In genomic region chr7:43606896-43607742, GRCm38 (mm10) we compare ENCODE assay signal across 8 mouse cellular contexts. TPM values are rescaled to one million over a fixed set of nuclear protein-coding genes. Genes with fewer than 3 reads are reported as not detected.
DNase-seq lines count a peak whose midpoint lies in the region; ATAC-seq lines count a peak whose summit lies in the region.

Gene Zfp819 (plus strand): TSS chr7:43607169.

- H3K4me3 ChIP-seq in hindbrain, embryonic 15.5 days, result peak within 1 kb of the TSS; percentile 41
- H3K4me3 ChIP-seq in lung, embryonic 16.5 days (ENCODE audit: low read length), result peak within 1 kb of the TSS; percentile 42

- ATAC-seq in hindbrain, embryonic 15.5 days (ENCODE audit: low FRiP score, low read depth), result peak; percentile 93
- ATAC-seq in lung, embryonic 16.5 days (ENCODE audit: low read depth), result peak; percentile 92

- WGBS in hindbrain, embryonic 15.5 days, result 14% methylated on average over 41 of the region's 41 CpGs
- 12% methylated on average over 41 of the region's 41 CpGs for WGBS in lung, embryonic 16.5 days

- no peak within 1 kb of the TSS for H3K27ac ChIP-seq in hindbrain, embryonic 15.5 days (replicated peaks)
- no peak within 1 kb of the TSS for H3K27ac ChIP-seq in lung, embryonic 16.5 days (ENCODE audit: low read length)

- H3K36me3 ChIP-seq in hindbrain, embryonic 15.5 days, result no peaks in the 10 kb centered on the region
- no peaks in the 10 kb centered on the region for H3K36me3 ChIP-seq in lung, embryonic 16.5 days (ENCODE audit: control insufficient read depth, insufficient read depth, low read length)

- H3K27me3 ChIP-seq in hindbrain, embryonic 15.5 days, result no peaks in the 10 kb centered on the region
- no peaks in the 10 kb centered on the region for H3K27me3 ChIP-seq in lung, embryonic 16.5 days (ENCODE audit: control insufficient read depth, insufficient read depth, low read depth, low read length)

- H3K9me3 ChIP-seq in hindbrain, embryonic 15.5 days, result no peaks in the 10 kb centered on the region
- H3K9me3 ChIP-seq in lung, embryonic 16.5 days (ENCODE audit: control insufficient read depth, low read length), result no peaks in the 10 kb centered on the region

- peak within 1 kb of the TSS; percentile 76 for H3K4me2 ChIP-seq in hindbrain, embryonic 15.5 days
- peak within 1 kb of the TSS; percentile 79 for H3K4me2 ChIP-seq in lung, embryonic 16.5 days (ENCODE audit: low read depth, low read length)

- H3K9ac ChIP-seq in hindbrain, embryonic 15.5 days, result peak within 1 kb of the TSS; percentile 30
- no peak within 1 kb of the TSS for H3K9ac ChIP-seq in lung, embryonic 16.5 days (ENCODE audit: low read length)

- H3K4me1 ChIP-seq in hindbrain, embryonic 15.5 days (replicated peaks), result 0 out of 2 replicates have a peak, but pooled peaks cover 5% of the 10 kb centered on the region
- peaks cover 3% of the 10 kb centered on the region; the same call in 1 of the 2 replicates for H3K4me1 ChIP-seq in lung, embryonic 16.5 days (replicated peaks; ENCODE audit: control insufficient read depth, insufficient read depth, low read length)

- peak; percentile 60 for DNase-seq in Muller cell, postnatal 12 days (ENCODE audit: inconsistent ontology term)
- peak; percentile 3 for DNase-seq in c-Kit-positive CD71-positive TER-119-positive erythroid progenitor cells, embryonic 14.5 days (ENCODE audit: low spot score)
- peak; percentile 56 to 82 for DNase-seq in frontal cortex, postnatal 36 days (ENCODE audit: low spot score in 2 of 2)
- DNase-seq in layer of hippocampus, postnatal 14 days (ENCODE audit: low spot score in 2 of 2), result peak; percentile 58 to 80
- peak; percentile 42 for DNase-seq in ovary, adult 18-20 months (ENCODE audit: low spot score)
- peak; percentile 27 to 42 for DNase-seq in thymus, postnatal 36 days

RNA-seq across cellular contexts. Expression of gene Zfp819, which starts in this region (rescaled TPM):
- 0.47 and 0.54 TPM in 2 replicates for polyA plus RNA-seq in hindbrain, embryonic 15.5 days (2015; fragmentation: Nextera tagmentation; extraction: Ambion mirVana)
- total RNA-seq in layer of hippocampus, postnatal 14 days (2021), result under 1 TPM in 1 of 2 experiments, not detected in 1; 0.39 TPM
- 0.41 and 0.80 TPM in 2 replicates for polyA plus RNA-seq in lung, embryonic 16.5 days (2015; fragmentation: Nextera tagmentation; extraction: Ambion mirVana)

Comparison
In these comparisons a context has a peak if more than half of its experiments do, and no peak if none do; other contexts are left out.
1. Peak in ATAC-seq, H3K4me3 ChIP-seq, H3K9ac ChIP-seq and H3K4me2 ChIP-seq in hindbrain, embryonic 15.5 days; RNA of the gene not detected or under 1 TPM.
2. Peak in DNase-seq in layer of hippocampus, postnatal 14 days; RNA of the gene not detected or under 1 TPM.
3. Peak in ATAC-seq, H3K4me3 ChIP-seq and H3K4me2 ChIP-seq in lung, embryonic 16.5 days; RNA of the gene not detected or under 1 TPM.
4. DNase-seq: peak in every context shown above with its lines; median percentile 69 in frontal cortex, postnatal 36 days; 69 in layer of hippocampus, postnatal 14 days; 60 in Muller cell, postnatal 12 days; 42 in ovary, adult 18-20 months; 34 in thymus, postnatal 36 days; 3 in c-Kit-positive CD71-positive TER-119-positive erythroid progenitor cells, embryonic 14.5 days.